Mouse (Mus musculus): Measurements from ENCODE around the gene Bloc1s4. TPM values are rescaled to one million over a fixed set of nuclear protein-coding genes. Genes with fewer than 3 reads are reported as not detected.

Gene Bloc1s4
- total RNA-seq (2021), result 10 to 100 TPM; 31.7 to 32.5 TPM
- long read RNA-seq, experiment 1, transcript Bloc1s4-201 (1 exons, 1,273 nt), result major isoform, 86 of 86 reads
- long read RNA-seq, experiment 1, partial matches to known transcripts, result 0 of 86 reads
- long read RNA-seq, experiment 1, other reads (novel, unspliced or antisense), result 0 of 86 reads
- long read RNA-seq, experiment 2, transcript Bloc1s4-201 (1 exons, 1,273 nt), result major isoform, 28 of 28 reads
- long read RNA-seq, experiment 2, partial matches to known transcripts, result 0 of 28 reads
- long read RNA-seq, experiment 2, other reads (novel, unspliced or antisense), result 0 of 28 reads

GRCm38 (mm10) chr5:36748536-36749061 is at the start of gene Bloc1s4:
Gene Bloc1s4, minus strand, starts transcription at chr5:36748650.
- peak; percentile 93 to 94 for DNase-seq

DNA sequence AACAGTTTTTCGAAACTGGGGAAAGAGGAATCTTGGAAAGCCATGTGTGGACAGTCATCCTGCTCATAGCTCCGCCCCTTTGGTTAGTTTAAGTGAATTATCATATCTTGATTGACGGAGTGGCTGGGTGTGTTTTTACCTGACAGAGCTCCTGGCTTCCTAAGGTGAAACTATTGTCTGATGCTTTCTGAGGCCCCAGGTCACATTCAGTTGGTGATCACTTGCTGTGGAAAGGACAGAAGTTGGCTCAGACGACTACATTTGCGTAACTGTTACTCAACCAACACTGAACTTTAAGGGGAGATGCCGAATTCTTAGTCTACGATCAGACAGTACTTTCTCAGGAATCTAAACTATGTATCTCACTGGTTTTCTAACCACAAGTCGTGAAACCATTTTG is 48.8 kb upstream of the Bloc1s4 start:
- no peak for DNase-seq

DNA sequence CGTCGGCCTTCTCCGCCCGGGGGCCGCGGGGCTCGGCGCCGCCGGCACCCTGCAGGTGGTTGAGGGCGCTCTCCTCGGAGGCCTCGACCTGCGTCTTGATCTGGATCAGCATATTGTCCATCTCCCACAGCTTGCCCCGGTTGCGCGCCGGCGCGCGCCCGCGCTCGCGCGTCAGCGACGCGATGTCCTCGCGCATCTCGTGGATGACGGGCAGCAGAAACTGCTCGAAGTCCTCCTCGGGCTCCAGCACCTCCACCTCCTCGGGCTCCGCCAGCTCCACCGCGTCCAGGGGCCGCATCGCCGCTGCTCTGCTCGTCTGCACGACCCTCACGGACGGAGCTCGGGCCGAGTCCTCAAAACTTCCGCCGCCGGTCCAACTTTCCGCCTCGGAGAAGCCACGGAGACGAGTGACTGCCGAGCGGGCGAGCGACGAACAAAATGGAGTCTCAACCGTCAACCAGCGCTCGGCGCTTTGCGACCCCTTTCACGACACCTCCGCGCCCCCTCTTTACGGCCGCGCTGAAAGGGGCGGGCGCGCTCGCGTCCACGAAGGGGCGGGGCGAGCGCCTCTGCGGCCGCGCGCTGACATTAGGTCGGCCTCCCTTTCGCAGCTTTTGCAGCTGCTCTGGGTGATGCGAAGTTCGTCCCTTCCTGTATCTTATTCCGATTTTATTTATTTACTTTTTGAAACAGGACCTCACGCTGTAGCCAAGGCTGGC is 48.0 kb upstream of the Bloc1s4 start, which contains the start of gene Mrfap1:
Gene Mrfap1, minus strand, starts transcription at position 477 of the 719 bp plus-strand sequence.
- DNase-seq, result peak; percentile 94 to 96

- peak; percentile 76 to 80 for DNase-seq
Observed at GRCm38 (mm10) chr5:36795647-36796295, 47.3 kb upstream of the Bloc1s4 start.

GRCm38 (mm10) chr5:36791861-36792260 is 43.4 kb upstream of the Bloc1s4 start:
- DNase-seq, result no peak

DNA sequence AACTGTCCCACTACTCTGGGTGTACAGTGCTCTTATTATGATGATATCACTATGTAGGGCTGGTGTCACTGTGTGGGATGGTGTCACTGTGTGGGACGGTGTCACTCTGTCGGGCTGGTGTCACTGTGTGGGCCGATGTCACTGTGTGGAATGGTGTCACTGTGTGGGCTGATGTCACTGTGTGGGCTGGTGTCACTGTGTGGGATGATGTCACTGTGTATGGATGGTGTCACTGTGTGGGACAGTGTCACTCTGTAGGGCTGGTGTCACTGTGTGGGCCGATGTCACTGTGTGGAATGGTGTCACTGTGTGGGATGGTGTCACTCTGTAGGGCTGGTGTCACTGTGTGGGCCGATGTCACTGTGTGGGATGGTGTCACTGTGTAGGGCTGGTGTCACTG is 37.6 kb upstream of the Bloc1s4 start:
- DNase-seq, result no peak

GRCm38 (mm10) chr5:36779512-36779911 is 31.1 kb upstream of the Bloc1s4 start:
- DNase-seq, result no peak

GRCm38 (mm10) chr5:36778901-36779300 is 30.5 kb upstream of the Bloc1s4 start:
- no peak for DNase-seq

DNA sequence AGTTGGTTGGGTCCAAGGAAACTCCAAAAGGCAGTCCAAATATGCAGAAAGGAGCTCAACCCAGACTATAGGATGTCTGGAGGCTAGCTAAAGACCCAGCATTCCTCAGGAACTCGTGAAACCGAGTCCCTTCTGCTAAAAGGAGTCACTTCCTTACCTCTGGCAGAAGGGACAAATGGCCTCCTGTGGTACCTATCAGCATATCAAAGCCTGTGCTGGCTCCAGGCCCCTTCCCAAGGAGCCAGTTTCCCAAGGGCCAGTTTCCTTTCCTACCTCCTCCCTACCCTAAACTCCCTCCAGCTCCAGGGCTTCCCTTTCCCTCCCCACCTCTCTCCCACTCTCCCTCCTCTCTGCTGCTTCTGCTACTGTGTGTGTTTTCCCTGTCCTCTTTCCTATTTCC is 28.7 kb upstream of the Bloc1s4 start:
- no peak for DNase-seq

DNA sequence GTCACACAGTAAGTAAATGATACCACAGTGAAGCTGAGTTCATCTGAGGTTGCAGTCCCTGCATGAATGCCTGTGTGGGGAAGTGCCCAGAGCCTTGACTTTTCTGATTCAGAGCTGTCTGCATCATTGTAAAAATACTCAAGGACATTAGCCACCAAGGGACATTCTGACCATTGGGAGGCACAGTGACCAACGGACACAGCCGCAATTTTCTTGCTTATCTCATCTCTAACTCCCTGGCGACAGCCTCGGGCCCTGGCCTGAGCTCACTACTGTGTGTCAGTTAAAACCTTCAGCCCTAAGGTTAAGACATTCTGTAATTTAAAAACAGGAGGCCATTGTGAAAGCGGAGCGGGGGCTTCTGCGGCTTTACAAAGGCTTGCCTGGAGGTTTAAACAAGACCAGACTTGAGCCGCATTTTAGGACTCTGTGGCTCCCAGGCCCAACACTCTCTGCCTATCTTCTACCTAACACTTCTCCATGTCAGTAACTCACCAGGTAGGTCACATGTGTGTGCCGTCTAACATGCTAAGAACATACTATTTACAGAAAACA is 27.6 kb upstream of the Bloc1s4 start:
- DNase-seq, result peak; percentile 82 to 85

- no peak for DNase-seq
Observed at GRCm38 (mm10) chr5:36775317-36775716, 26.9 kb upstream of the Bloc1s4 start.

GRCm38 (mm10) chr5:36772586-36772985 is 24.1 kb upstream of the Bloc1s4 start:
- DNase-seq, result no peak

DNA sequence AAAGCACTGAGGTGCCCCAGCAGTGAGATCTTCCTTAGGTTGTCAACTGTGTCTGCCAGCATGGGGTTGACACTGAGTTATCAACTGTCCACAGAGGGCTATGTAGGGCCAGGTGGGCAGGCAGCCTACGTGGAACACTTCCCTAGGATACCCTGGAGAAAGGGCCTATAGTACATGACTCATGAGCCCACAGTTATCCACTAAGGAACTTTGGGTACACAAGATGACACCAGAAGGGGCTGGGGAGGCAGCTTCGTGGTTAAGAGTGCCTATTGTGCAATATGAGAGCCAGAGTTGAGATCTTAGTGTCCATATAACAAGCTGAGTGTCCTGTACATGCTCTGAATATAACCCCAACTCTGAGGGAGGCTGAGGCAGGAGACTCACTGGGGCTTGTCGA is 21.2 kb upstream of the Bloc1s4 start:
- no peak for DNase-seq

DNA sequence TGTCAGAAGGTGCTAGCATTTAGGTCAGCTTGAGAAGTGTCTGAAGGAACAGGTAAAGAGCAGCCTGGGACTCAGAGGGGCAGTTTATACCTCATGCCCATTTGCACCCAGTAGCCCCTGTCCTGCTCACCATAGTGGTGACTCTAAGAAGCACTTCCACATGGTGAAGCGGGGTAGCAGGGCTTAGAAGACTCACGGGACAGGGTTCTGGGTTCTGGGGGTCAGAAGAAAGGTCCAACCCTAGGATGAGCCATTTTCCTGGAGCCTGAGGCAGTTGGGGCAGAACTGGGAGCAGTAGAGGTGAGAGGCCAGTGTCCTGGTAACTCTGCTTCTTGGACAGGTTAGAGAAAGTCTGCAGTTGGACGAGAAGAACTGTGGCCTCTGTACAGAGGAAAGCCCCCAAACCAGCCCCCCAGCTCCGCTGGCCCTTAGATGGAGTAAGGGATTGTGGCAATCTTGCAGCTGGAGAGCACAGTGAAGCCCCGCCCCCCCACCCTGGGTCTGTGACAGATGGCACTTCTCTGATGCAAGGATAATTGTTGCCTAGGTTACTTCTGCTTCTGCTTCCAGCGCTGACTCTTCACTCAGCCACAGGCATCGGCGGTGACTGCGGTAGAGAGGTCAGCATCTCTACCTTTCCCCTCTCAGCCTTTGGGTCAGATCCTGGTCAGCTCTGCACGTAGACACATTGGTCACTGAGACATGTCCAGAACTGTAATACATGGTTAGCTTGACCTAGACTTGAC is 18.7 kb upstream of the Bloc1s4 start:
- DNase-seq, result no peak

GRCm38 (mm10) chr5:36759848-36760247 is 11.4 kb upstream of the Bloc1s4 start:
- no peak for DNase-seq

DNA sequence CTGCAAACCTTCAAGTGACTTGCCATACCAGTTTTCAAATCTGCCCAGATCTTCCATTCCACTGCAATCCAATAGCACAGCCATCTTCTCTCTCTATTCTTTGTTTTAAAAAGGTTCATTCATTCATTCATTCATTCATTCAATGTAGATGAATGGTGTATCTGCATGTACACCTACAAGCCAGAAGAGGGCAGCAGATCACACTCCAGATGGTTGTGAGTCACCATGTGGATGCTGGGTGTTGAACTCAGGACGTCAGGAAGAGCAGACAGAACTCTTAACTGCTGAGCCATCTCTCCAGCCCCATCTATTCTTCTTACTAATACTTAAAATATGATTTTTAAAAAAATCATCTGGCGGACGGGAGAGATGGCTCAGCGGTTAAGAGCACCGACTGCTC is 8.6 kb upstream of the Bloc1s4 start:
- DNase-seq, result peak; percentile 28 to 36

DNA sequence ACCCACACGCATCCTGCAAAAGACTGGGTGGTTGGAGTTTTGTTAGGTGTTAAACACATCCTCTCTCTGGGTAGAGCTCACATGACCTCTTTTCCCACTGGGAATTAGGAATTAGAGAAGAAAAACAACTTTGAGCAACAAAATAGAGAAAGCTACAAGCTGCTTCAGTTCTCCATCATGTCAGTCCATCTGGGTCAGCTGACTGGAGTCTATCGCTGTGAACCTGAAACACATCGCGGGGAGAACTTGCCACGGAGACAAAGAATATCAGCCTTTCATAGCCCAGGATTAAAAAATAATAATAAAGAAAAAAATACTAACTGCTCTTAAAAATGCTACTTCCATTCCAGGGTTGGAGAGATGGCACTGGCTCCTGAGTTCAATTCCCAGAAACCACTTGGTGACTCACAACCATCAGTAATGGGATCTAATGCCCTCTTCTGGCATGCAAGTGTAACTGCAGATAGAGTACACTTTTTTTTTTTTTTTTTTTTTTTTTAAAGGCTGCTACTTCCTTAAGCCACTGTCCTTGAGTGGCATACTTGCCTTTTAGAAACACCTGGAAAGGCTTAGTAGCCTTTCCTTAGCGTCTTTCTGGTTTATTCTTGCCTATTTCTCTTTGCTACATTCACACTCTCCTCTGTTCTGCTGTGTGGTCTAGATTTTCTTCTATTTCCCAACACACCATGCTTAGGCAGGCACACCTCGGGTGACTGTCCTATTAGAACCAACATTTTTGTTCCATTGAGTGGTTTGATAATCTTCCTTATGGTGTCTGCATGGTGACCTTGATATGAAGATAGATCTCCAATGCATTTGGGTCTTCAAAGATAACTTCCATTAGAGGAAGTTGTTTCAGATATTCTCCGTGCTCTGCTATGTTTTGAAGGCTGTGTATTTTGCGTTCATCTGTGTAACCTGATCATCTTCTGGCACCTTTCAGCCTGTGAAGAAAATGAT is 1.9 kb upstream of the Bloc1s4 start:
- no peak for DNase-seq

DNA sequence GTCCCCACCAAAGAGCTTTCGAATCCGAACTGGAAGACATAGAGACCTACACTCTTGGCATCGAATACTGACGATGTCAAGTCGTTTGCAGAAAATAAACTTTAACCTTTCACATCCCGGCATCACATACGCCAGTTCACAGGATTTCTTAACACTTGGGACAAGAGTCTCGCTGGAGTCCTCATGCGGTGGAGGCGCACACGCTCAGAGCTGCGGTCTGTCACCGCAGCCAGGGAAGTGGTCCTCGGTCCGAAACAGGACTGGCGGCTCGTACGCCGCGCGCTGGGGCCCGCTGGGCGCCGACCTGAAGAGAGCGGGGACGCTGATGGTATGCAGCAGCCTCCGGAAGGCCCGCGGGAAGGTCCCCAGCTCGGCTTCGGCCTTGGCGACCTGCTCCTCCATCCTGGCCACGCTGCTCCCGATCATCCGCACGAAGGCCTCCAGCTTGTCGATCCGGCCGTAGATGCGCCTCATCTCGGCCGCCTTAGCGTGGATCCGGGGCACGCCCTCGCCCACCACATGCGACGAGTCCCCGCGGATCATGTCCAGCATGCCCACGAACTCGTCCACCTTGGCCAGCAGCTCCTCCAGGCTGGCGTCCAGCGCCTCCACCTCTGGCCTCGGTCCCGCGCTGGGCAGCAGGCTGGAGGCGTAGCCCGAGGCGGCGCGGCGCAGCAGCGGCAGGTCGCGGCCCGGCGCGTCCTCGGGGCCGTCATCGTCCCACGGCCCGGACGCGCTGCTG is 485 bp downstream of the Bloc1s4 start:
- no peak for DNase-seq

- DNase-seq, result no peak
Observed at GRCm38 (mm10) chr5:36747071-36747470, 1.4 kb downstream of the Bloc1s4 start.
